Mouse (Mus musculus) spleen, postnatal 14 days (tissue): ENCODE results near the gene Dazap1.

ENCODE experiments used
- DNase-seq, 2 experiments: peaks; one replicate each; pipeline ENCODE4 v3.0.0; 2021 to 2022; ENCODE audit warnings: low spot score in 2 of 2

The Dazap1 gene

DNA sequence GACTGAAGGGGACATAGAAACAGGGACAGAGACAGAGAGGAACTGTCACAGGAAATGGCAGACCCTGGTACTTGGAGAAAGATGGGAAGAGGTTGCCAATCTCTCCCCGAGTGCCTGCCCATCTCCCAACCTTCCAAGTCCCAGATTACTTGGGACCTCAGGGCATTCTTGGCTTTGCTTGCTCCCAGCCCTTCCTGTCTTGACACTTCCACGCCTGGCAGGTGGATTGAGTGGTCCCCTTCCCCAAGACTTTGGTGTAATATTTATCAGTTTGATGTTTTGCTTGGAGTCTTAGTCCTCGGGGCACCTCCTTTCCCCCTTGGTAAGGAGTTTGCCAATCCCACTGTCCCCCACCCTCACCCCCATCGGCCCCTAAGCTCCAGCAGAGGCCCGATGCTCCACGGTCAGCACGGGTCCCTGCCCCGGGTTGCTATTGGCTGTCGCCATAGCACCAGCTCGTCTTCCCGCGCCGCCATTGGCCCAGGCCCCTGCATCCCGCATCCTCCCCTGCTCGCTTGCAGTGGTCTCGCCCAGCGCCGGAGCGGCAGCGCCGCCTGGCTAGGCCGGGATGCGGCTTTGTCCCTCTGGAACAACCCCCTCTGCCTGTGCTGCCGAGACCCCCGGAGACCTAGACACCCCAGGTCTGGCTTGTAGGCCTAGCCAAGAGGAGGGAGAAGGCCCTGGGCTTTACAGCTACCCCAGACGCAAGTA, 37.4 kb downstream of the Dazap1 start:
- DNase-seq, result no peak

DNA sequence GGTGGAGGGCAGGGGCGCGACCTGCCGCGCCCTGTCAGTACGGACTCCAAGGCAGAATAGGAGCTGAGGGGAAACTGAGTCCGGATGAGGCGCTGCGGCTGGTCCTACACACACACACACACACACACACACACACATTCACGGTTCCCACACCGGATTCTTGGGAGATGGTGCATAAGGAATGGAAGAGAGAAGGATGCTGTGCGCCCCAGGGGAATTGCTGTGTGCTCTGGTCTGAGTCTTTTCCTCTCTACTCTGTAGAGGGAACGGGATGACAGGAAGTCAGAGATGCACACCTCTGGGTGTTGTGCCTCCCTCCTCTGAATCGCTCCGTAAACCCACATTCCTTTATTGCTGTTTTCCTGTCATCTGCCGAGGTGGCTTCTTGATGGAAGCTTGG, 38.0 kb downstream of the Dazap1 start:
- no peak for DNase-seq

DNA sequence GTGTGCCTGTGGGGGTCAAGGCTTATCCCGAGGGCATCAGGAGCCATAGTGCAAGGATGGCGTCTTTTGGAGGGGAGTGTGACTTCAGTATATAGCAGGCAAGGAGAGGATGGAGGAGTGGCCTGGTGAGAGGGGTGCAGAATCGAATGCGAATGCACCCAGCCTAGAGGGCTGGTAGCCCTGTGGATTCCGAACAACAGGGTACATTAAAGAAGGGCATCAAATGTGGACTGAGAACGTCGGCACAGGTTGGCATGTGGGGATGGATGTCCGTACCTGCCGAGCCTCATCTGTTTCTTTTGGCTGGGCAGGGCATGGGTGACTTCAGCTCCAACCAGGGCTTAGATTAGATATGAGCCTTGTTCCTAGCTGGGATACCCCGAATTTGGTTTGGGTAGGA, 38.5 kb downstream of the Dazap1 start:
- DNase-seq, result no peak

DNA sequence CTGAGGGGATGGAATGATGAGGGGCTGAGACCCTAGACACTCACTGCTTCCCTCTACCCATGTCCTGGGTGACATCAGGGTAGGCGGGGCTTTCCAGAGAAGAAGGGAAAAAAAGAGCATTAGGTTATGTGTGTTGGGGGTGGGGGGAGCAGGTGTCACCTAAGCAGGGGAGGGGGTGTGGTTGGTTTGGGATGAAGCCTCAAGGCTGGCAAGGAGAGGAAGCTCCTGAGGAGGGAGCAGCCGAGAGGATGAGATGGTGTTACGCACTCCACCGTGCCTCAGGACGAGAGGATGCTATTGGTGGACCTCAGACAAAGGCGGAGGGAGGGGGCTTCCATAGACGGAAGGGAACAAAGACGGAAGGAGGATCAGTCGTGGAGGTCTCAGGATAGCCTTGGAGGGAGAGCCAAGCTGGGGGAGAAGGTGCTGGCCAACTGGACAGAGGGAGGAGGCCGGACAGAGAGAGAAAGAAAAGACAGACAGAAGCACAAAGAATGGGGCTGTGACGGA, 39.4 kb downstream of the Dazap1 start:
- no peak for DNase-seq

DNA sequence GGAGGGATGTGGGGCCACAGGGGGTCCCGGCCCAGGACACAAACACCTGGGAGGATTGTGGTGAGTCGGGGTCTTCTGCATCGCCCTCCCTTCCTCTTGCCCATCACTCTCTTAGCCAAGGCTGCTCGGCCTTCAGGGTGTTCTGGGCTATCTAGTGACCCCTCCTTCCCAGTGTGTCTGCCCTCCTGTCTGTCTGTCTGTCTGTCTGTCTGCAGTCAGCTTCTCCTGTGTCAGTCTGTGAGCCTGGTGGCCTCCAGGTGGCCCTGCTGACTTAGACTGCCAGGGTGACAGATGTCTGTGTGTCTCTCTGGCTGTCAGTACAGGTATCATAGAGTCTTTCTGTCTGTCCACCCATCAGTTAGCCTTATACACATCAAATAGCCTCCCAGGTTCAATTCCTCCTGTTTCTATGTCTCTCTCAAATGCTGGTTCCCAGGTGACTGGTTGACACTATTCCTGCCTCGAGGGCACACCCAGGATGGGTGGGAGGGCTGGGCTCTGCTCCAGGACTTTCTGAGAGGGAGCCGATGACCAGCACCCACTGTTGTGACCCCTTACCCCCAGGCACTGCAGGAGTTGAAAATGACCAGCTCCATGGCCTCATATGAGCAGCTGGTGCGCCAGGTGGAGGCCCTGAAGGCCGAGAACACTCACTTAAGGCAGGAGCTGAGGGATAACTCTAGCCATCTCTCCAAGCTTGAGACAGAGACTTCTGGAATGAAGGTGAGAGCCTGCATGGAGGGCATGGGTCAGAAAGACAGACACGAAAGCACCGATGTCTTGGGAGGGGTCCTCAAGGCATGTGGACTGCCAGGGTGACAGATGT, 40.2 kb downstream of the Dazap1 start:
- DNase-seq, result no peak

DNA sequence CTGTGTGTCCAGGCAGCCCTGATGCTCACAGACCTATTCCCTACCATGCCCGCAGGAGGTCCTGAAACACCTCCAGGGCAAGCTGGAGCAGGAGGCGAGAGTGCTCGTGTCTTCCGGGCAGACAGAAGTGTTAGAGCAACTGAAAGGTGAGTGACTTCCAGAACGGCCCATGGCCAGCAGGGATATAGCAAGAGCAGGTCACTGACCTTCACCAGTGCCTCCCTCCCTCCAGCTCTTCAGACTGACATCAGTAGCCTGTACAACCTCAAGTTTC, 40.7 kb downstream of the Dazap1 start:
- no peak for DNase-seq

DNA sequence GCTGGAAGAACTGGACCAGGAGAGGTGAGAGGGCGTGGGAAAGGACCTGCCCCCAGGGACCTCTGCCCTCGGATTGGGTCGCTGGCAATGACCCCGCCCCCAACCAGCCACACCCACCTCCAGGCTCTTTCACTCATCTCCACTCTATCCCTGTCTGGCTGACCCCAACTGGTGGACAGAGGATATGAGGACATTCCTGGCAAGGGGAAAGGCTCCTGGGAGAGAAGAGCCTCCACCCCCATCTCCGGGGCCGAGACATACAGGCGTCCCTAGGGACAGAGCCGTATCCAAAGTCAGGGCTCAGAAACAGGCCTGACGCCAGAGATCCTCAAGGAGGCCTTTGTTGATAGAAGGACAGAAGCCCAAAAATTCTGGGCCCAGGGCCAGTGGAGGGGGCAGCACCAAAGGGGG, 41.2 kb downstream of the Dazap1 start:
- no peak for DNase-seq

DNA sequence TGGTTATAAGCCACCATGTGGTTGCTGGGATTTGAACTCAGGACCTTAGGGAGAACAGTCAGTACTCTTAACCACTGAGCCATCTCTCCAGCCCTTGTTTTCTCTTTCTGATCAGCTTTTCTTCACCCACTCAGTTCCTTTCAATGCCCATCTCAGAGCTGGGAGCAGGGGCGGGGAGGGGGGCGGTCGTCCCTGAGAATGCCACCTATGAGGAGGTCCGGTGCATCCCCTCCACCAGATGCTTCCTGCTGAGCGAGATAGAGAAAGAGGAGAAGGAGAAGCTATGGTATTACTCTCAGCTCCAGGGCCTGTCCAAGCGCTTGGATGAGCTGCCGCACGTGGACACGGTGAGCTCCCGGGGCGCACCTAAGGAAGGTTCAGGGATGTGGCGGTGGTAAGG, 43.2 kb downstream of the Dazap1 start:
- no peak for DNase-seq

DNA sequence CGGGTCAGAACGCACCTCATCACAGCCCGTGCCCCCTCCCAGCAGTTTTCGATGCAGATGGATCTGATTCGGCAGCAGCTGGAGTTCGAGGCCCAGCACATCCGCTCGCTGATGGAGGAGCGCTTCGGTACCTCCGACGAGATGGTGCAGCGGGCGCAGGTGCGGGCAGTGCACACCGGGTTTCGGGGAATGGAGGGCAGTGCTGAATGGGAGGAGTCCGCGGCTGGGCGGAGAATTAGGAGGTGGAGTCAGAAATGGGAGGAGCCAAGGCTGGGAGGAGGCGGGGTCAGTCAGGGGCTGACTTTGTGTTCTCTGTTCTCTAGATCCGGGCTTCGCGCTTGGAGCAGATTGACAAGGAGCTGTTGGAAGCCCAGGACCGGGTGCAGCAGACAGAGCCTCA, 43.6 kb downstream of the Dazap1 start:
- DNase-seq, result peak; percentile 48 to 52

DNA sequence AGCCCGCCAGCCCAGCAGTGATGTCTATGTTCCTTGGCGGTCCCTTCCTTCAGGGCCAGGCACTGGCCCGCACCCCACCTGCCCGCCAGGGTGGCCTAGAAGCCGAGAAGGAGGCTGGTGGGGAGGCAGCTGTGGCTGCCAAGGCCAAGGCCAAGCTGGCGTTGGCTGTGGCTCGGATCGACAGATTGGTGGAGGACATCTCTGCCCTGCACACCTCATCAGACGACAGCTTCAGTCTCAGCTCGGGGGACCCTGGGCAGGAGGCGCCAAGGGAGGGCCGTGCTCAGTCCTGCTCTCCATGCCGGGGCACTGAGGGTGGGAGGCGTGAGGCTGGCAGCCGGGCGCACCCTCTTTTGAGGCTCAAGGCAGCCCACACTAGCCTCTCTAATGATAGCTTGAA, 50.3 kb downstream of the Dazap1 start:
- no peak for DNase-seq

DNA sequence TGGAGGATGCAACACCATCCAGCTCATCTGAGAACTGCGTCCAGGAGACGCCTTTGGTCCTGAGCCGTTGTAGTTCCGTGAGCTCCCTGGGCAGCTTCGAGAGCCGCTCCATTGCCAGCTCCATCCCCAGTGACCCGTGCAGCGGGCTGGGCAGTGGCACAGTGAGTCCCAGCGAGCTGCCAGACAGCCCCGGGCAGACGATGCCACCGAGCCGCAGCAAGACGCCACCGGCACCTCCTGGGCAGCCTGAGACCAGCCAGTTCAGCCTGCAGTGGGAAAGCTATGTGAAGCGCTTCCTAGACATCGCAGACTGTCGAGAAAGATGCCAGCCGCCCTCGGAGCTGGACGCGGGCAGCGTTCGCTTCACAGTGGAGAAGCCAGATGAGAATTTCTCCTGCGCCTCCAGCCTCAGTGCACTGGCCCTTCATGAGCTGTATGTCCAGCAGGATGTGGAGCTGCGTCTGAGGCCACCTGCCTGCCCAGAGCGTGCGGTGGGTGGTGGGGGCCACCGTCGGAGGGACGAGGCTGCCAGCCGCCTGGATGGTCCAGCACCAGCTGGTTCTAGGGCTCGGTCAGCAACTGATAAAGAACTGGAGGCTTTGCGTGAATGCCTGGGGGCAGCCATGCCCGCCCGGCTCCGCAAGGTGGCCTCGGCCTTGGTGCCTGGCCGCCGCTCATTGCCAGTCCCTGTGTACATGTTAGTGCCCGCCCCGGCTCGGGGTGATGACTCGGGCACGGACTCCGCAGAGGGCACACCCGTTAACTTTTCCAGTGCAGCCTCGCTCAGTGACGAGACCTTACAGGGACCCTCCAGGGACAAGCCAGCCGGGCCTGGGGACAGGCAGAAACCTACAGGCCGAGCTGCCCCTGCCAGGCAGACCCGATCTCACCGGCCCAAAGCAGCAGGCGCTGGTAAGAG, 51.6 kb downstream of the Dazap1 start:
- DNase-seq, result no peak

DNA sequence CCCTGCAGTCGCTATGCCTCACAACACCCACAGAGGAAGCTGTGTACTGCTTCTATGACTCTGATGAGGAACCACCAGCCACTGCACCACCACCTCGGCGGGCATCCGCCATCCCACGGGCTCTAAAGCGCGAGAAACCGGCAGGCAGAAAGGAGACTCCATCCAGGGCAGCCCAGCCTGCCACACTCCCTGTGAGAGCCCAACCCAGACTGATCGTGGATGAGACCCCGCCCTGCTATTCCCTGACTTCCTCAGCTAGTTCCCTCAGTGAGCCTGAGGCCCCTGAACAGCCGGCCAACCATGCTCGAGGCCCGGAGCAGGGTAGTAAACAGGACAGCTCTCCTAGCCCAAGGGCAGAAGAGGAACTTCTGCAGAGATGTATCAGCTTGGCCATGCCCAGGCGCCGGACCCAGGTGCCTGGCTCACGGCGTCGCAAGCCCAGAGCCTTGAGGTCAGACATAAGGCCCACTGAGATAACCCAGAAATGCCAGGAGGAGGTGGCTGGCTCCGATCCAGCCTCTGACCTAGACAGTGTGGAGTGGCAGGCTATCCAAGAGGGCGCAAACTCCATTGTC, 52.4 kb downstream of the Dazap1 start:
- DNase-seq, result peak in 1 of 2 experiments; percentile 48

DNA sequence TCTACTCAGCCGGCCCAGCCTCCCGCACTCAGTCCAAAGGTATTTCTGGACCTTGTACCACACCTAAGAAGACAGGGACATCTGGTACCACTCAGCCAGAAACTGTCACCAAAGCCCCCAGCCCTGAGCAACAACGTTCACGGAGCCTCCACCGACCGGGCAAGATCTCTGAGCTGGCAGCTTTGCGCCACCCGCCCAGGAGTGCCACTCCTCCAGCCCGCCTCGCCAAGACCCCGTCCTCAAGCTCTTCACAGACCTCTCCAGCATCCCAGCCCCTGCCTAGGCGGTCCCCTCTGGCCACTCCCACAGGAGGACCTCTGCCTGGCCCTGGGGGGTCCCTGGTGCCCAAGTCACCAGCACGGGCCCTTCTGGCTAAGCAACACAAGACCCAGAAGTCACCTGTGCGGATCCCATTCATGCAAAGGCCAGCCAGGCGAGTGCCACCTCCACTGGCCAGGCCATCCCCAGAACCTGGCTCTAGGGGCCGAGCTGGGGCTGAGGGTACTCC, 53.3 kb downstream of the Dazap1 start:
- no peak for DNase-seq

DNA sequence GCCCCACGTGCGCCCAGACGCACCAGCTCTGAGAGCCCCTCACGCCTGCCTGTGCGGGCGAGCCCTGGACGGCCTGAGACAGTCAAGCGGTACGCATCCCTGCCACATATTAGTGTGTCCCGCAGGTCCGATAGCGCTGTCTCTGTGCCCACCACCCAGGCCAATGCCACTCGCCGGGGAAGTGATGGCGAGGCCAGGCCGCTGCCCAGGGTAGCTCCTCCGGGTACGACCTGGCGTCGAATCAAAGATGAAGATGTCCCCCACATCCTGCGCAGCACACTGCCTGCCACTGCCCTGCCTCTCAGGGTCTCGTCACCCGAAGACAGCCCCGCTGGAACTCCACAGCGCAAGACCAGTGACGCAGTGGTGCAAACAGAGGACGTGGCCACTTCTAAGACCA, 54.0 kb downstream of the Dazap1 start:
- no peak for DNase-seq

DNA sequence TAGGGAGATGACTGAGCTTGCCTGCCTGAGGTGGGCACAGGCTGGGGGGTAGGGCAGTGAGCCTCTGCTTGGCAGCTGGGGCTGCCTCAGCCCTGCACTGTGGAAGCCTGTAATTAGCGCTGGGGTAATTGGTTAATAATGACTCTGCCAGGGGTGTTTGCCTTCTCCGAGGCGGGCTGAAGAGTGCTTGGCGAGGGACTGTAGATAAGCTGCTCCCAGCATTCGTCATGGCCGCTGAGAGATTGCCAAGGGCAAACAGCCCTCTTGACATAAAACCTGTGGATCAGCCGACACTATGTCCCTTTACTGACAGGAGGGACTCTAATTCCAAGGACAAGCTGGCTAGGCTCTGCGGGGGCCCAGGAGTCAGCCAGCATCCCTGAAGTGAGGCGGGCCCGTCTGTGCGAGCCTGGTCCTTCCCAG, 55.1 kb downstream of the Dazap1 start:
- DNase-seq, result no peak

DNA sequence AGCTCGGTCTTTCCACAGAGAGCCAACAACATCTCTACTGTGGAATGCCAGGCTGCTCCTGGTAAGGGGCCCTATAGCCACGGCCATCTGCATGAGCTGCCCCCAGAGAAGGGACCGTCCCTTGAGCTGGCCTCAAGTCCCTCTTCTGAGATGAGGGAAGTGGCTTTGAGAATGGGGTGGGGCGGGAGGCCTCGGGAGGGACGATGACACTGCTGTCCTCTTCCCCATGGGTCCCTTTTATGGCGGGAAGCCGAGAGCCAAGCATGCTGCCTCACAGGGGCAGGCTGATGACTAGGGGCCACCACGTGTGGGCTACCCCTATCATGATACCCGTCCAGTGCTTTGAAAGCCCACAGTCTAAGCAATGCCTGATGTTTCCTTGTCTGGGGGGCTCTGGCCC, 55.7 kb downstream of the Dazap1 start:
- no peak for DNase-seq

DNA sequence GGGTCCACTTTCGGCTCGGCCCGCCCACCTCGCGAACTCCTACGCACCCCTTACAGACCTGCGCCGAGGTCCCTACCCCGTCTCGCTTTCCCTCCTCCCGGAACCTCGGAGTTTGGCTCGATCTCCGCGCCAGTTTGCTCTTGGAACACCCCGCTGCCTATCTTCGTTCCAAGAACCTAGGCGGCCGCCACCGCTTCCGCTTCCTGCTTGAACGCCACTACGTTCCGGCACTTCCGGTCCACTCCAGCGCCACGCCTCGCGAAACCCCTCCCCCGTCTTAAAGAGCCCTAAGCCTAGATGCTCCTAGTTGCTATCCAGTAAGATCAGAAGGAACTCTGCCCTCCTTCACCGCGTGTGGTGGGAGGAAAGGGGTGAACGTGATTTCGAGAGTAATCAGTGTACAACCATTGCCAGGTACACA, 59.1 kb downstream of the Dazap1 start, which contains the start of gene 2310011J03Rik:
2310011J03Rik (minus strand) TSS at position 198 of the 421 bp plus-strand sequence.
- DNase-seq, result peak; percentile 79 to 84

DNA sequence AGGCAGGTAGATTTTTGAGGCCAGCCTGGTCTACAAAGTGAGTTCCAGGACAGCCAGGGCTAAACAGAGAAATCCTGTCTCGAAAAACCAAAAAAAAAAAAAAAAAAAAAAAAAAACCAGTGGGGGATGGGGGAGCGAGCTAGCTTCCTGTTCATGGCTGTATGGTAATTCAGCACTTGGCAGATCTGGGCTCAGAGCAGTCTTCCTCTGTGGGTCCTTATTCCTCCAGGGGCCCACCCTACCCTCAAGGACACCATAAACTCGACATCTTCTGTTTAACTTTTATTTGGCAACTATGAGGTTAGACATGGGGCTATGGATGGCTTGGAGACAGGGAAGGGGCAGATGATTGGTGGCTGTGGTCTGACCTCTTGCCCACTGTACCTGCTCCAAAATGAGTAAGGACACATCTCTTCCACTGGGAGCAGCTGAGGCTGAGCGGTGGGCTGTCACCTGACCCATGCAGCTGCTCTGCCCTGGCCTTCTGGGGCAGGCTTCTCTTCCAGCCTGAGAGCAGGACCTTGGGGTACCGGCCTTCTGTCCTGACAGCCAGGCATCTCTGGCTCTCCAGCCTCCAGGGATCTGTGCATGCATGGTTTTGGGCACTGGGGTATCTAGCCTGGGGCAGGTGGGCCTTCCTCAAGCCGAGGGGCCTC, 59.9 kb downstream of the Dazap1 start:
- no peak for DNase-seq

DNA sequence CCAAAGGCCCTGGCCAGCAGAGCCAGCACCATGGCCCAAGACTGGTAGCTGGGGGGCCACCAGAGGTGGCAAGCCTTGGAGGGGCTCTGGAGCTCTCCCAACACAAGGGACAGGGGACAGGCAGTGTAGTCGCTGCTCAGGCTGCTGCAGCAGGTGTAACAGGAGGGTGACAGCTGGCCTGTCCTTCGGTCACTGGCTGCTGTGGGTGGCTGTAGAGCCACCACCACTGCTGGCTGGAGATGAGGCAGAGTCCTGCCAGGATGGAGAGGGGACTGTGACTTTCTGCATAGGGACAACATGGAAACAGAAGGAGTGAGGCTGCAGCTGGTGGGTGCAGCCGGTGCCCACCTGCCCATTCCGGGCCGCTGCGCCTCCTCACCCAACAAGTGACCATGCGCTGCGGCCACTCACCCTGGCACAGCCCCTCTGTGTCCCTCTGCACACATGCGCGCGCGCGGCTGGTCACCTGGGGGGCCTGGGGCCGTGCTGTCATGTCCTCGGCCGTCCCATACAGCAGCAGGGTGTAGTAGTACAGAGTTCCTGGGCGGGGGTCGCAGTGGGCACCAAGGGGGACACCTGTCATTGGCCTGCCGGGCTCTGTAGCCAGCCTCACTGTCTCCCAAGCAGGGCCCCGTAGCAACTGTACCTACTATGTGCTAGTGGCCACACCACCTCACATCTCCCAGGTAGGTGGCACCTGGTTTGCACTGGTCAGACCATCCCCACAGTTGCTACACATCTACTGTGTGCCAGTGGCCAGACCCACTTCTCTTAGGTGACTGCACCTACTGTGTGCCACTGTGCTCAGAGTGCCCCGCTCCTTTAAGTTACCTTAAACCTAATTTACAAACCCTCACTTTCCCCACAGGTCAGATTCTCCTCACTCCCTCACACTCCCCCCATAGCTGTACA, 60.6 kb downstream of the Dazap1 start:
- DNase-seq, result no peak

DNA sequence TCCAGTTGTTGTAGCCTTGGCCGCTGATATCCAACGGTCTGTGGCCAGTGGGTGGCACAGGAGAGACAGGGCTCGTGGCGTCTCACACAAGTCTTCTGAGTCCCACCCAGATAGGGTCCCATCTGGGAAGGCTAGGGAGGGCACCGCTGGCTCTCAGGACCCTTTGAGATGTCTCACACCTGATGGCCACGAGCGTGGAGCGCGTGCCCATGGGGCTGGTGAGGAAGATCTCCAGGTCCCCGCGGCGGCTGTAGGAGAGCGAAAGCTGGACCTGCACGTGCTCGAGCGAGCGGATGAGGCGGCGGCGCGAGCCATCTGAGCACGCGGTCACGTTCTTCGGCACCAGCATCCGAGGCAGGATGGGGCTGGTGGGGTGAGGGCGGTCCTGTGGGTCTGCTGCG, 61.5 kb downstream of the Dazap1 start:
- DNase-seq, result no peak
